Mouse (Mus musculus): Measurements from ENCODE around the gene Gen1.

Gen1 gene

DNA sequence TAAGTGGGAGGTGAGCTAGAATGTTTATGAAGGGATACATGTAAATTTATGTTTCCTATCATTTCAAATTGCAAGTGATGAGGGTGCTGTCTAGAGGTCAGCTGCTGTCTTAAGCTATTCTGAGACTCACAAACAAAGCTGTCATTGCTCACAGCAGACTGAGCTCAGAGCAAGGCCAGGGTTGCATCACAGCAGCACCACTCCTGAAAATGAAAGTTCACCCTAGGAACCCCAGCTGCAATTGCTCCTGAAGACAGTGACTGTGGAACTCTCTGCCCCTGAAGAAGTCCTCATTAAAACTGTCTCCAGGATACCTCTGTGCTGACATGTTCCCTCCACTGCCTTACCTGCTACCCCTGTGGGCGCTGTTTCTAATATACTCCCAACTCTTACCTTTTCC, 70.6 kb downstream of the Gen1 start:
- DNase-seq (ENCODE audit: extremely low read depth, insufficient read length, low spot score): no peak

Data from 3134 (cell line).